Mouse (Mus musculus) gastrocnemius, adult 8-10 months (tissue): ENCODE data around the gene Cd33. TPM values are rescaled to one million over a fixed set of nuclear protein-coding genes. Genes with fewer than 3 reads are reported as not detected.

Experiments
- DNase-seq, 2 experiments: peaks; one replicate each; pipeline ENCODE4 v3.0.0; 2022; ENCODE audit warnings: low spot score in 2 of 2
- total RNA-seq, 4 experiments: library from RNA; stranded (reverse); gene quantifications; 2 replicates each; pipeline ENCODE4 v1.2.4; 2022

Gene Cd33
- total RNA-seq, 4 experiments from 2014 or later = 0.10 to 0.75 (median 0.52) TPM

DNA sequence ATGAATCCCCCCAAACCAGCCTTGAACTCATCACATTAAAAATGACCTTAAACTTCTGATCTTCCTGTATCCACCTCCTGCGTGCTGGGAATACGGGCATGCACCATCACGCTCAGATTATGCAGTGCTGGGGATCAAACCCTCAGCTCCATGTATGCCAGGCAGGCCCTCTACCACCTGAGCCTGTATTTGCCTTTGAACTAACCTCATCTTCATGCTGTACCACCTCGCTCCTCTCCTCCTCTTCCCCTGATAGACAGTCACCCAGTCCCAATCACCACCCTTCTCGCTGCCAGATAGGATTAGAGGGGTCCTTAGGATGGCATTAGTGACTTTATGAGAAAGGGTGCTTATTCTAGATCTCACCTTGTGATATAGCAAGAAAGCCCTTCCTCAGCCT lies 29.2 kb downstream of the Cd33 start:
- no peak for DNase-seq

DNA sequence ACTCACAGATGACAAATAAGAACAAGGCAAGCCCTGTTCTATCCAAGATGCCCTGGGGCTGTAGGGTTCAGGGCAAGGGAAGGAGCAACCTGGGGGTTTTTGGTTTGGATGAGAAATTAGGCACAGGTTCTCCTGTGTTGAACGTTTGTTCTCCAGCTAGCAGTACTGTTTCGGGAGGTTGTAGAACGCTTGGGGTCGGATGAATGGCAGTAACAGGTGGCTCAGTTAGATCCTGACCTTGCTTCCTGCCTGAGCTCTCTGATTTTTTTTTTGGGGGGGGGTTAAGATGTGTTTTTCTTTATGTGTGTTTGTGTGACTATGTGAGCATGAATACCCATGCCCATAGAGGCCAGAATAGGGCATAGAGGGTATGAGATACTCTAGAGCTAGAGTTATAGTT lies 31.7 kb downstream of the Cd33 start:
- no peak for DNase-seq

- no peak for DNase-seq
Measured at GRCm38 (mm10) chr7:43511707-43512478, 32.3 kb downstream of the Cd33 start.

GRCm38 (mm10) chr7:43495343-43496021 lies 48.7 kb downstream of the Cd33 start:
- no peak for DNase-seq

GRCm38 (mm10) chr7:43490861-43491260 lies 53.4 kb downstream of the Cd33 start:
- DNase-seq = no peak

GRCm38 (mm10) chr7:43490182-43490584 lies 54.0 kb downstream of the Cd33 start:
- peak; percentile 15 to 24 for DNase-seq

DNA sequence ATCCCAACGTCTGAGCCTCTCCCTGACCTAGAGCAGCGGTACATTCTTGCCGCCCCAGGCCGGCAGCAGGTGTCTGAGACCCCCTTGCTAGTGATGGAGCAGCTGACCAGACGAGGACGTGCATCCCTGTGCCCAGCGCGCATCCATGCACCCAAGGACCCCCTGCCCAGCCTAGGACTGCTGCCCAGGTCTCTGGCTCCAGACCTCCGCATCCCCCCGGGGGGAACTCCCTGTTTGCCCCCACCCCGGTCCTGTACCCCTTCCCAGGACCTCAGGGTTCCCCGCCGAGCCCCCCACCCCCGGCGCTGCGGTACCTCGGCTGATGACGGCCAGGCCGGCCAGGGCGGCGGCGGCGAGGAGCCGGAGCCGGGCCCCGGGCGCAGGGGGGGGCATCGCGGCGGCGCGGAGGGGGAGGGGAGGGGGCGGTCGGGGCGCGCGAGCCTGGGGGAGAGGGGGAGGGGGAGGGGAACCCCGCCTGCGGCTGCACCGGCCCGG lies 54.5 kb downstream of the Cd33 start, which contains the start of gene Iglon5:
Gene Iglon5 (minus strand): TSS at position 445 of the 495 bp plus-strand sequence.
- no peak for DNase-seq

DNA sequence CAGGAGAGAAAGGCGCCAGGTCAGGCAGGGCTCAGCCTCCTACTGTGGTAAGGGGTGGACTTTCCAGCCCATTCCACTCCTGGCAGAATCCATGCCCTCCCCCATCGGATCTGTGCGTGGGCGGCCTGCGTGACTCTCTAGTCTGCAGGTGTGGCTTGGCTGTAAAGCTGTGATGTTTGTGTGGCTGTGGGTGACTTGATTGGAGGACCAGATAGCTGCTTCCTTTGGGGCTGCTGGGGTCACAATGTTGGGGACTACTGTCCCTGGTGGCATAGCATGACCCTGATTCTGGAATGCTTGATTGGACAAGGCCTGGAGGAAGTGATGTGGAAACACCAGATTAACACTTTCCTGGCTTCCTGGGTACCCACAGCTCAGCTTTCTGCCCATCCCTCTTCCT lies 55.6 kb downstream of the Cd33 start:
- no peak for DNase-seq

- DNase-seq = no peak
Measured at GRCm38 (mm10) chr7:43483236-43483635, 61.0 kb downstream of the Cd33 start.

- DNase-seq = no peak
Measured at GRCm38 (mm10) chr7:43482090-43482716, 62.0 kb downstream of the Cd33 start.

DNA sequence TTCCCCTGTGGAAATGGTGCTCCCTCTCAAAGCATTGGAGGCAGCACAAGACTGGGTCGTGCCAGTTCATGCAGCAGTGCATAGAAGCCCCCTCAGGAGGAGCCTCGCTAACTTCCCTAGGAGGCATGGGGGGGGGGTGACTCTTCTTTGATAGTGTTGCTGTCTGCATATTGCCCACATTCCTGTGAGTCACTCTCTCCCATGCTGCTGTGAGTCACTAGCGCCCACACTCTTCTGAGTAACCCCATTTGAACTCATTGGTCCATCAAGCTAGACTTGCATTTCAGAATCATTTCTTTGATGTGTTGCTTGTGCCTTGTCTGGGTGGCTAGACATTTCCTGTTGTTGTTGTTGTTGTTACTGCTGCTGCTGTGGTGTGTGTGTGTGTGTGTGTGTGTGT lies 63.0 kb downstream of the Cd33 start:
- no peak for DNase-seq

- no peak for DNase-seq
Measured at GRCm38 (mm10) chr7:43476376-43476775, 67.9 kb downstream of the Cd33 start.

DNA sequence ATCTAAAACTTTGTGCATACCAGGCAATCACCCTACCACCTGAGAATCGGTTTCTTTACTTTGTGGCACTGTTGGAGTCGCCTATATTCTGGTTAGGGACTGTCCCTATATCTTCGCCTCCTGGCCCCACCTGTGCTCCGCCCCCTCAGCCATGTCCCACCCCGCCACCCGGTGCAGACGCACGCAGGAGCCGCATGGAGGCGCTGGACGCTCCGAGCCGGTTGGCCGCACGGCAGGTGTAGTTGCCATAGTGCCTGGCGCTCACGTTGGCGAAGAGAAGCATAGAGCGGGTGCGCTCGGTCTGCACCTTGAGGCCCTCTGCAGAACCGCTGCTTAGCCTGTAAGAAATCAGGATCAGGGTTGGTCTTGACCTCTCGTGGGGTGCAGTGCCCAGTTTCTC lies 68.5 kb downstream of the Cd33 start:
- DNase-seq = no peak

Other genes starting within 250 kb of the Cd33 start
- gene Zfp715, start 231.1 kb downstream of the Cd33 start, total RNA-seq = 10 to 100 TPM in 2 of 4 experiments, 1 to 10 TPM in 2; 9.9 to 11.7 (median 10.6) TPM
- gene Siglecf, start 193.1 kb downstream of the Cd33 start, total RNA-seq = not detected
- gene Siglecg, start 136.2 kb downstream of the Cd33 start, total RNA-seq = not detected
- not detected for gene Lim2, start 116.8 kb downstream of the Cd33 start, total RNA-seq
- not detected for gene Nkg7, start 107.4 kb downstream of the Cd33 start, total RNA-seq
- gene Cldnd2, start 103.6 kb downstream of the Cd33 start, total RNA-seq = not detected
- 100 to 1,000 TPM; 284 to 324 (median 303) TPM for gene Etfb, start 100.3 kb downstream of the Cd33 start, total RNA-seq
- under 1 TPM in 1 of 4 experiments, not detected in 3; 0.73 TPM for gene Gm45233, start 100.3 kb downstream of the Cd33 start, total RNA-seq
- gene Vsig10l, start 81.3 kb downstream of the Cd33 start, total RNA-seq = 1 to 10 TPM; 1.3 to 2.7 (median 1.7) TPM
- gene Iglon5, start 54.4 kb downstream of the Cd33 start, total RNA-seq = under 1 TPM in 3 of 4 experiments, not detected in 1; 0.10 to 0.31 (median 0.13) TPM
- not detected for gene 4931406B18Rik, start 38.5 kb downstream of the Cd33 start, total RNA-seq
- gene Zfp658, start 17.8 kb upstream of the Cd33 start, total RNA-seq = under 1 TPM; 0.16 to 0.43 (median 0.33) TPM
- gene Zfp719, start 35.2 kb upstream of the Cd33 start, total RNA-seq = 1 to 10 TPM; 3.6 to 3.9 (median 3.8) TPM
- not detected for gene Zfp819, start 62.7 kb upstream of the Cd33 start, total RNA-seq
- not detected for gene Ceacam18, start 90.3 kb upstream of the Cd33 start, total RNA-seq
- gene Siglece, start 115.7 kb upstream of the Cd33 start, total RNA-seq = under 1 TPM; 0.12 to 0.25 (median 0.16) TPM
- gene Ctu1, start 127.6 kb upstream of the Cd33 start, total RNA-seq = 1 to 10 TPM; 2.1 to 3.2 (median 2.6) TPM
- under 1 TPM in 1 of 4 experiments, not detected in 3; 0.19 TPM for gene Klk14, start 146.0 kb upstream of the Cd33 start, total RNA-seq
- not detected for gene Klk13, start 168.1 kb upstream of the Cd33 start, total RNA-seq
- not detected for gene Klk12, start 224.5 kb upstream of the Cd33 start, total RNA-seq
- under 1 TPM in 1 of 4 experiments, not detected in 3; 0.40 TPM for gene Klk11, start 230.2 kb upstream of the Cd33 start, total RNA-seq
- gene Klk10, start 236.6 kb upstream of the Cd33 start, total RNA-seq = under 1 TPM; 0.27 to 0.53 (median 0.31) TPM
- not detected for gene Klk9, start 247.5 kb upstream of the Cd33 start, total RNA-seq